Mouse (Mus musculus): Measurements from ENCODE around the gene Gm28553. TPM values are rescaled to one million over a fixed set of nuclear protein-coding genes. Genes with fewer than 3 reads are reported as not detected.
"Not testable (repeated sequence)": the region's sequence is repeated elsewhere in the genome, so short reads cannot be mapped to it uniquely, and the experiment has no call there.

The Gm28553 gene
- polyA plus RNA-seq (2014; fragmentation: Nextera tagmentation; extraction: Ambion mirVana), result not detected in 2 replicates

GRCm38 (mm10) chrY:48856197-48856596 lies at the start of gene Gm28553:
Gene Gm28553 (plus strand): TSS chrY:48856497.
- H3K4me1 ChIP-seq (ENCODE audit: control insufficient read depth, insufficient read depth, low read length); H3K9ac ChIP-seq (ENCODE audit: low read depth, low read length); H3K4me2 ChIP-seq; H3K9me3 ChIP-seq (replicated peaks; ENCODE audit: control insufficient read depth, low read length); H3K27me3 ChIP-seq (ENCODE audit: control insufficient read depth, insufficient read depth, low read length); H3K36me3 ChIP-seq (ENCODE audit: control insufficient read depth, insufficient read depth, low read length); H3K4me3 ChIP-seq (ENCODE audit: low read depth, low read length); H3K27ac ChIP-seq (ENCODE audit: low read depth, low read length); ATAC-seq (replicated peaks; ENCODE audit: insufficient number of reproducible peaks, low FRiP score, low TSS enrichment): not testable (repeated sequence)
- WGBS (ENCODE audit: insufficient replicate concordance), result no CpG with 5 or more reads among the region's 5 CpGs

Data from heart, embryonic 11.5 days (tissue).